Mouse (Mus musculus): Measurements from ENCODE around the gene Nfe2. TPM values are rescaled to one million over a fixed set of nuclear protein-coding genes. Genes with fewer than 3 reads are reported as not detected.

Nfe2 gene
- total RNA-seq (2021): 1 to 10 TPM in 1 of 2 experiments, not detected in 1; 1.2 TPM
- long read RNA-seq, experiment 1: 0 reads
- long read RNA-seq, experiment 2: 0 reads

DNA sequence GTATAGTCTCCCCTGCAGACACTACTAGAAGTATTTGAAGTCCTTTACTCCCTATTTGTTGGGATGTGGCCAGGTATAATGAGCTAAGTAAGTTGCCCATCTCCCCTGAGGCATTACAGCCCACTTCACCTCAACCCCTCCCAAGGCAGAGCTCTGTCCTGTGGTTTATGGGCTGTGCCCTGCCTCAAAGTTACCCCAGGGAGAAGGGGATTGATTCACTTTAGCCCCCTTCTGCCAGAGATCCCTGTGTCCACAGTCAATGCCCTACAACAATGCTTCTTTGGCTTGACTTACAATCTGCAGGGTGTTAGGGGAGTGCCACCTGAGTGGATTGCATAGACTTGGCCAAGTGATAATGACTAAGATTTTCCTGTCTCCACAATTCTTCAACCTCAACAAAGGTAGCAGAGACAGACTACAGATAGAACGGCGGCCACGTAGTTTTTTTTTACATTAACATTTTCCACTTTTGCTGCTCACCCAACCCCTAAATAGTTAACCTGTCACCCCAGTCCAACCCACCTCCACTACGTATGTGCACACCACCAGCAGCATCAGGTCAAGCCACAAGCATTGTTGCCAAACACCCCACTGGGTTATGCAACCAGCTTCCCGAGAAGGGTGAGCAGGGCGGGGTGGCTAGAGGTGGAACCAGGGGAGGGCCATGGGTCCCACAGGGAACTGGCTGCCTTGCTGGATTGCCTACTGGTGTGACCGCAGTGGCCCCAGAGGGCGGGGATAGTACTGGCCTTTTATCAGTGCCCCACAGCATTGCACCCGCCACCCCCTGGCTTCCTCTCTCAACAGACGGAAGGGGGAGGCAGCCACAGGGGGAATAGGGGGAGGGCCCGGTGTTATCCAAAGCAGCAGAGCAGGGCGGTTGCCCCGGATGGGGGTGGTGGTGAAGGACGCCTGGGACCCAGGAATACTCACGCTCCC is at the start of gene Nfe2:
Nfe2 (minus strand) TSS at position 614 of the 939 bp plus-strand sequence.
- peak; percentile 12 for DNase-seq

GRCm38 (mm10) chr15:103307125-103307524 is 48.9 kb upstream of the Nfe2 start:
- DNase-seq: peak; percentile 94

DNA sequence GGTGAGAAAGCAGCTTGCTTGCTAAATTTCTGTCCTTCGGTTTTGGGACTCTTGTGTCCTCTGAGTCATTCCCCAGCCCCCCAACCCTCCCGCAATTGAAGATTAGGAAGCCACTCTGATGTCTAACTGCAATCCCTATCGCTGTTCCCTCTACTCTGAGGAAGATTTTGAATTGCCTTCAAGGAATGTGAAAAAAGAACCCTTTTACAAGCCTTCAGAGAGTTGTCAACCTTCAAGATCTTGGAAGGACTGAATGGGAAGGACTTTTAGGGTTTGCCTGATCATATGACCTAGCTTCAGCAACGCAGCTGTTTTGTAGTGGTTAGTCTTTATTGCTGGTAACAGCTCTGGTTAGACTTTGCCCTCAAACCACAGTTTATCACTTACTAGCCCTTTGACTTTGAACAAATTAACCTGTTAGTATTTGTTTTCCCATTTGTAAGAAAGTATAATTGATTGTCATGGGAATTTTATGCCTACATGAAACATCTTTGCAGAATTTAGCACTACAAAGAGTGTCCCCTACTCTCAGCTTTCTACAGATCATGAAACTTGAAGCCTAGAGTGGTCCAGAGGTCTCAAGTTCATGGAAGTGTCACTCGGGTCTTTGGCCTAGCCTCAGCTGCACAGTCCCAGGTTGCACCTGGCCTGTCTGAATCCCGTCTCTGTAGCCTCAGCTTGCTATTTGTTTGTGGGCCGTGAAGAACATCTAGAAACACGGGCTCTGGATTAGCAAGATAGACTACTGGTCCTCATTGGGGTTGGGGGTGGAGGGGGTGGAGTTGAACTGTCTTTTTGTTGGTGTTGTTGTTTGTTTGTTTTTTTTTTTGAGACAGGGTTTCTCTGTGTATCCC is 47.8 kb upstream of the Nfe2 start:
- no peak for DNase-seq

DNA sequence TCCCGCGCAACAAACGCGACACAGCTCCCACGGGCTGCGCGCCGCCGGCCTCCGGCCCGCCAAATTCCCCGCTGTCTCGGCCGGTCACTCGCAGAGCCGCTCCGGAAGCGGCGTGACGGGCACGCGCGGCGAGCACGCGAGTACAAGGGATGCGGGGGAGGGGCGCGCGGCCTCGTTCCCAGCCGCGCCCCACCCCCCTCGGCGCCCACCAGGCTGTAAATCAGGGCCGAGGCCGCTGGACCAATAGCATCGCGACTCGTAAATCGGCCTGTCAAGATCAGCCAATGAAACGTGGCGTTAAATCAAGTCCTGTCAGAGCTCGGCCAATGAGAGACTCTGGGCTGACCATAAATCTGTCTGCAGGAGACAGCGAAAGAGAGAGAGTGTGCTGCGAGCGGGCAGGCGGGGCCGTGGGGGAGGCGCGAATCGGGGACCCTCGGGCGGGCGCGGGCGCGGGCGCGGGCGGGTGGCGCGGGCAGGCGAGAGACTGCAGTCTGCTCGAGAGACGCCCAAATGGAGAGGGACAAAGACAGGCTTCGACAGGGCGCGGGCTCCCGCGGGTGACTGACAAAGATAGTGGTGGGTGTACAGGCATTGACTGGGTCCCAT is 47.0 kb upstream of the Nfe2 start:
- peak; percentile 93 for DNase-seq

- DNase-seq: no peak
Observed at GRCm38 (mm10) chr15:103304616-103304969, 46.4 kb upstream of the Nfe2 start.

- DNase-seq: no peak
Observed at GRCm38 (mm10) chr15:103303916-103304615, 45.9 kb upstream of the Nfe2 start.

DNA sequence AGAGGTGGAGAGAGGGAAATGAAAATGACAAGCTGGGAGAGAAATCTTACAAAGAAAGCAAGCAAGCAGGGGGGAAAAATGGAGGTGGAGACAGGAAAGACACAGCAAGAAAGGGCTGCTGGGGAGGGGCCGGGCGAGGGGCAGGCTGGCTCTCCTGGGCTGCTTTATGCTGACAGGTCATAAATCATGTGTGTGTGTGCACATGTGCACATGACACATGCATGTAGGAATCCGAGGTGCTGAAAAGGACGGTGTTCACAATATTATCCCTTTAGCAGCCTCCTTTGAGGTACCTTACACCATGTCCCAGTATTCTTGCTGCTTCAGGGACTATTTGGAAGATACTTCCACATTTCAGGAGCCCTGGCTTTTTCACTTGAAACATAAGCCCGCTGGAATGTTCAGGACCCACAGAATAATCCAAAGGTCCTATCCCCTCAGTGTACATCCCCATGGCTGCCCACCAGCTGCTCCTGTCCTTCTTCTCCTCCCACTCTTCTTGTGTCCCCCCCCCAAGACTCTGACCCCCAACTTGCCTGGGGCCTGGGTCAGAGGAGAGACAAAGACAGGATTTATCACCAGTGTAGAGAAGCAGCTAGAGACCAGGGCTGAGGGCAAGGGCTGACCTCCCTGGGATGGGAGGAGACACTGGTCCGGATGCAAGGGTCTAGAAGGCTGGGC is 44.3 kb upstream of the Nfe2 start:
- no peak for DNase-seq

GRCm38 (mm10) chr15:103301547-103302340 is 43.5 kb upstream of the Nfe2 start:
- no peak for DNase-seq

GRCm38 (mm10) chr15:103301046-103301445 is 42.8 kb upstream of the Nfe2 start:
- DNase-seq: no peak

- no peak for DNase-seq
Observed at GRCm38 (mm10) chr15:103300560-103300959, 42.4 kb upstream of the Nfe2 start.

GRCm38 (mm10) chr15:103300067-103300471 is 41.9 kb upstream of the Nfe2 start:
- DNase-seq: no peak

- no peak for DNase-seq
Observed at GRCm38 (mm10) chr15:103299644-103300043, 41.4 kb upstream of the Nfe2 start.

GRCm38 (mm10) chr15:103298861-103299616 is 40.8 kb upstream of the Nfe2 start:
- no peak for DNase-seq

GRCm38 (mm10) chr15:103298026-103298425 is 39.8 kb upstream of the Nfe2 start:
- DNase-seq: no peak

- DNase-seq: no peak
Observed at GRCm38 (mm10) chr15:103297313-103297712, 39.1 kb upstream of the Nfe2 start.

- DNase-seq: no peak
Observed at GRCm38 (mm10) chr15:103295851-103296250, 37.6 kb upstream of the Nfe2 start.

GRCm38 (mm10) chr15:103294649-103295048 is 36.4 kb upstream of the Nfe2 start:
- DNase-seq: no peak

GRCm38 (mm10) chr15:103293375-103293774 is 35.2 kb upstream of the Nfe2 start:
- DNase-seq: no peak

- DNase-seq: no peak
Observed at GRCm38 (mm10) chr15:103292673-103293345, 34.6 kb upstream of the Nfe2 start.

Data from gastrocnemius, postnatal 10 days (tissue).